Mouse (Mus musculus): ENCODE measurements around the gene Rps10.
"Not testable (repeated sequence)": the region's sequence is repeated elsewhere in the genome, so short reads cannot be mapped to it uniquely, and the experiment has no call there.

The Rps10 gene

GRCm38 (mm10) chr17:27643756-27644155 is 7.3 kb upstream of the Rps10 start:
- no peak for DNase-seq (ENCODE audit: low read depth, low spot score)

DNA sequence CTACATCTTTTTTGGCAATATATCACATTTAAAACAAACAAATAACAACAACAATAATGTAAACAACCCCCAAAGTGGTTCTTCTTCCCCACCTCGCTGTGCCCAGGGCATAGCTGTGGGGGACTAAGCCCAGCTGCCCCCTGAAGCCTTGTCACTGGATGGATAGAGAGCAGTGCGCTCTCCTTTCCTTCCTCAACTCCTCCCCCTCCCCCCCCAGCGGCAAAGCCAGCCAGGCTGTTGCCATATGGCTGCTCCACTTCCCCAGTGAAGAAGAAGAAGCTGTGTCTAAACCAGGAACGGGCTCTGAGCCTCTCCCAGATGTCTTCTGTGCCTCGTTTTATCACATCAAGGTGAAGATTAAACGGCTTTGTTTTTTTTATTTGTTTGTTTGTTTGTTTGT is 6.6 kb upstream of the Rps10 start:
- no peak for DNase-seq (ENCODE audit: low read depth, low spot score)

DNA sequence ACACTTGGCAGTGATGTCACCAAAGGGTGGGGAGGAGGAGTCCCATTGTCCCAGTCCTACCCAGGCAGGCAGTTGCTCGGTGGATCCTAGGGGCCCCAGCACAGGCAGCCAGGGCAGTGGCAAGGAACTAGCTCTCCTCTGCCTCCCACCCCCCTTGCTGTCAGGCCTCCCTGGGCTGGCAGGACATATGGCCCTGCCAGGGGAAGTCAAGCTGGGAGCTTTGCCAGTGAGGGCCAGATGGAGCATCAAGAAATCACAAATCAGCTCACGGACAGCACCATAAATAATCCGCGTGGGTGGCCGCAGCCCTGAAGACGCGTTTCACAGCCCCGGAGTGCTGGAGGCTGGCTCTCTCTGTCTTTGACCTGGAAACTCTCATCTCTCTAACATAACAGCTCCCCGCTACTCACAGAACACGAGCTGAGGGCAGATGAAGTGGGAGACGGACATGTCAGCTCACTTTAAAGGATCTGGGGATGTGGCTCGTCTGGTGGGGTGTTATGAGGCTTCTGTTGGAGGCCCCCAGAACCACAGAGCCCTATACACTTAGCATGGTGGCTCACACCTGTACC is 6.1 kb upstream of the Rps10 start:
- DNase-seq (ENCODE audit: low read depth, low spot score): peak; percentile 72

DNA sequence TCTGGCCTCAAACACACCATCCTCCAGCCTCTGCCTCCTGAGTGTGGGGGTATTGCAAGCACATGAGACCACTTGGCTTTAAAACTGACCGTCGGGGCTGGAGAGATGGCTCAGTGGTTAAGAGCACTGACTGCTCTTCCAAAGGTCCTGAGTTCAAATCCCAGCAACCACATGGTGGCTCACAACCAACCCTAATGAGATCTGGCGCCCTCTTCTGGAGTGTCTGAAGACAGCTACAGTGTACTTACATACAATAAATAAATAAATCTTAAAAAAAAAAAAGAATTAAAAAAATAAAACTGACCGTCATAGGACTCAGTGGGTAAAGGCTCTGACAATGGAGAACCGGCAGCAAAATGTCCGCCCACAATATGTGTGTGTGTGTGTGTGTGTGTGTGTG is 3.4 kb upstream of the Rps10 start:
- DNase-seq (ENCODE audit: low read depth, low spot score): not testable (repeated sequence)

GRCm38 (mm10) chr17:27638921-27639332 is 2.5 kb upstream of the Rps10 start:
- DNase-seq (ENCODE audit: low read depth, low spot score): no peak

DNA sequence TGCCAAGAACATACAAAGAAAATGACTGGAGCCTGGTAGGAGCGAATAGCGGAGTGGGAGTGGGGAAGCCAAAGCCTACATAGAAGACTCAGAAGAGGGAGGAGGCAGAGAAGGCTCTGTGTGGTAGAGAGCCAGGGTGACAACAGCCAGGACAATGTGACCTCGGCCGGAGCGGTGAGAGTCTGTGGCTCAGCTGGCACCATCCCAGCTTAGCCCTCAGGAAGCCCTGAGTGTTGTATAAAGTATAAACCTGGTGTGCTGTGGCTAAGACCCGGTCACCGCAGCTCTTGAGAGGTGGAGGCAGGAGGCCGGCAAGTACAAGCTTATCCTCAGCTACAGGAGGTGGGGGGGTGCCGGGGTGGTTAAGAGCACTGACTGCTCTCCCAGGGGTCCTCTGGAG is 864 bp upstream of the Rps10 start:
- DNase-seq (ENCODE audit: low read depth, low spot score): no peak

DNA sequence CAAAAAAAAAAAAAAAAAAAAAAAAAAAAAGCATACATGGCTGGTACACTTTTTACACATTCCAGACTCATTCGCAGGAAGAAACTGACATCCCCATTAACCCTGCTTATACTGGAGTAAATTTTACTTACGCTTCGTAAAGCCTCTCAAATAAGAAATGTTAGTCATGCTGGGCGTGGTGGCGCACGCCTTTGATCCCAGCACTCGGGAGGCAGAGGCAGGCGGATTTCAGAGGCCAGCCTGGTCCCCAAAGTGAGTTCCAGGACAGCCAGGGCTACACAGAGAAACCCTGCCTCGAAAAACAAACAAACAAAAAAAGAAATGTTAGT is 930 bp downstream of the Rps10 start:
- DNase-seq (ENCODE audit: low read depth, low spot score): not testable (repeated sequence)

GRCm38 (mm10) chr17:27634871-27635574 is 1.4 kb downstream of the Rps10 start, which contains the start of gene RPS10-NUDT3:
TSS of gene RPS10-NUDT3 (minus strand) at chr17:27635222.
- DNase-seq (ENCODE audit: low read depth, low spot score): peak; percentile 87

GRCm38 (mm10) chr17:27629249-27630020 is 7.0 kb downstream of the Rps10 start:
- DNase-seq (ENCODE audit: low read depth, low spot score): peak; percentile 63

- DNase-seq (ENCODE audit: low read depth, low spot score): no peak
Measured at GRCm38 (mm10) chr17:27628376-27628775, 8.1 kb downstream of the Rps10 start.

DNA sequence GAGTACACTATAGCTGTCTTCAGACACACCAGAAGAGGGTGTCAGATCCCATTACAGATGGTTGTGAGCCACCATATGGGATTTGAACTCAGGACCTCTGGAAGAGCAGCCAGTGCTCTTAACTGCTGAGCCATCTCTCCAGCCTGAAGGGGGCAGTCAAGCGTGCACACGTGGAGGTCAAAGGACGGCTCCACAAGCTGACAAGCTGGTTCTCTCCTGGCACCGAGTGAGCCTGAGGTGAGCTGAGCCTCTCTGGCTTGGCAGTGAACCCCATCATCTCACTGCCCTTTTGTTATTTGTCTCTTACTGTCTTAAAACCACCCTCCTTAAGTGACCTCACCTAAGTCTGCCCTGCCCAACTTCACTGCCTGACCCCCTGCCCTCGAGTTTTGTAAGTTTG is 9.0 kb downstream of the Rps10 start:
- DNase-seq (ENCODE audit: low read depth, low spot score): no peak

DNA sequence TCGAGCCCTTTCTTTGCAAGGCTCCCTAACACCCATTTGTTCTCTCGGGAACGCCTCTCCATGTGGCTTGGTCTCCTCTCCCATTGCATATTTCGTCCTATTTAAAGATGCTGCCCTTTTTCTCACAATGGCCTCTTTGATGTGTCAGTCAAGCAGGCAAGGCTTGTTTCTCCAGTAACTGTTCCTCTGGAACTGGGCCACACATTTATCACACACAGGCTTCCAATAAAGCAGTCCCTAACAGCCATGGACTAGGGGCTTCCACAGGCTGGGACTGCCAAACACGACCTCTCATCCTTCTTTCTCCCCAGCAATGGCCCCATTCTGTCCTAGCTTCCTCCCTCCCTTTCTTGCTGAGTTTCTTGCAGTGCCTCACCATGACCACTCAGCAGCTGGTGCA is 9.8 kb downstream of the Rps10 start:
- DNase-seq (ENCODE audit: low read depth, low spot score): no peak

GRCm38 (mm10) chr17:27625455-27626251 is 10.8 kb downstream of the Rps10 start:
- DNase-seq (ENCODE audit: low read depth, low spot score): no peak

GRCm38 (mm10) chr17:27623360-27624326 is 12.8 kb downstream of the Rps10 start, which contains the start of gene Nudt3:
TSS of gene Nudt3 (minus strand) at chr17:27623495.
- DNase-seq (ENCODE audit: low read depth, low spot score): peak; percentile 88

GRCm38 (mm10) chr17:27622611-27623359 is 13.7 kb downstream of the Rps10 start:
- no peak for DNase-seq (ENCODE audit: low read depth, low spot score)

DNA sequence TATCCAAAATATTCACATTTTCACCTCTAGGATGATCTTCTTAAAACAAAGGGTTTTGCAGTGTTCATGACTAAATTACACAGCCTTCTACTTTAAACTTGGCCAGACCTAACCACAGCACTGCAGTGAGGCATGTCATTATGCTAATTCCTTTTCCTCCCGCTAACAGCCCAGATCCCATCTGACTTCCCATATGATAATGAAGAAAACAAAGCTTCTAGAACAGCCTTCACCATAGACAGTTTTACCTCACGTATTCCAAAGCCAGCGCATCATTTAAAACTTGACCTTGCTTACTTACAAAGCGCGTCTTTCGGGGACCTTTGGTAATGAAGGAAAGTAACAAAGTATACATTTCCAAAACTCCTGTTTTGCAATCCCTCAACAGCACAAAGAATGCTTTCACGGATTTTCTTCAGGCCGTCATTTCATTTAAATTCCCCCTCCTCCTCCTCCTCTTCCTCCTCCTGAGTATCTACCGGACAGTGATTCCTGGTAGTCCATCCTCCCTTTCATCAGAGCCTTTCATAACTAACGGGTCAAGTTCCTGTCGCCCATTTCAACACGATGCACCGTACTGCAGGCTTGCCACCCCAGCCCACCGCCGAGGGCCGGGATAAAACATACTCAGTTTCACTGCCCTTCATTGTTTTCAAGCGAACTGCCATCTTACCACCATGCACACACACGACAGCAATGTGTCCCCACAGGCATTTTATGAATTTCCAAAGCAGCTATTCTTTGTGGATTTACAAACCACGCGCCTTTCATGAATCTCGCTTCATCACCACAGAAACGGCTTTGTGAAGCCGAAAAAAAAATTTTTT is 14.6 kb downstream of the Rps10 start:
- DNase-seq (ENCODE audit: low read depth, low spot score): no peak

DNA sequence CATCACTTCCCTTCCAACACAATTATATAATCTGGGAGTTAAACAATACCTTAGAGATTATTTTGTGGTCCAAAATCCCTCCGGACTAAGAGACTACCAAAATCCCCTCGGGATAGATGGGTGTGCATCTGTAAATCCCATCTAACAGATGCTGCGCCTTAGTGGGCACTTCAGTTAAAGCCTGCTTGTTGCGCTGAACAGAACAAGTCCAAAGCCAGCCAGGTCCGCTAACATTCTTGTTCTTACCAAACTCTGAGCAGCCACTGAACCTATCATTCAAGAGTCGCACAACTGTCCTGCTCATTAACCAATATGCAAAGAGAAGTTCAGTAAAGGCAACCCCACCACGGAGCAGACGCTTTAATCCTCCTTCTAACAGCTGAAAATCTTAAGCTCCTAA is 15.3 kb downstream of the Rps10 start:
- DNase-seq (ENCODE audit: low read depth, low spot score): no peak

GRCm38 (mm10) chr17:27615388-27615787 is 21.1 kb downstream of the Rps10 start:
- DNase-seq (ENCODE audit: low read depth, low spot score): no peak

DNA sequence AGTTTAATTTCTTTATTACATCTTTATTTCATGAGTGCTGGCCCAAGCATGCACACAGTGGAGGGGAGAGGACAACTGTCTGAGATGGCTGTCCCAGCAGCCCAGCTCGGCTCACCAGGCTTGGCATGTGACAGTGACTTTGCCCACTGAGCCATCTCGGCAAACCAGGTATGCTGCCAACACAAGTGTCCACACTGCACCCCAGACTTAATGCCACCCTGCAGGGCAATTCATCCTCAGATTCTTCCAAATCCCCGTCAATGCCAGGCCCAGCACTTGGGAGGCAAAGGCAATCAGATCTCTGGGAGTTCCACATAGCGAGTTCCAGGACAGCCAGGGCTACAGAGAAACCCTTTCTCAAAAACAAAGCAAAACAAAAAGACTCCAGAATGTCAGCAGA is 23.5 kb downstream of the Rps10 start:
- DNase-seq (ENCODE audit: low read depth, low spot score): no peak
